In genomic region chr2:168143794-168144193, GRCm38 (mm10) we compare ENCODE assay signal across 20 mouse cellular contexts.
DNase-seq lines count a peak whose midpoint lies in the region; ATAC-seq lines count a peak whose summit lies in the region.
"Had no signal": no experiment of that assay in that cellular context is flagged by ENCODE, and none has a peak within 500 bp of the region (broad histone marks: within the 10 kb centered on the region; RNA-seq: fewer than 3 reads in every experiment).

No protein-coding gene starts in this region.

- DNase-seq in right cerebral cortex, postnatal 10 days (ENCODE audit: low spot score in 2 of 2): peak; percentile 48 to 67
- DNase-seq in right cerebral cortex, postnatal 25 days: no peak
- DNase-seq in mesoderm, embryonic 11.5 days (ENCODE audit: low read depth, low spot score): peak; percentile 51
- peak; percentile 46 for DNase-seq in retina, postnatal 1 day
- DNase-seq in spleen, postnatal 36 days (ENCODE audit: low spot score in 2 of 2): no peak
- DNase-seq in thymus, postnatal 4 days: no peak
- DNase-seq: heart, adult 11 months; heart, postnatal 4 days; kidney, postnatal 10 days; liver, embryonic 13.5 days; right cerebral cortex, postnatal 4 days; thymus, postnatal 25 days had no signal

- no peak overlapping the region for H3K4me3 ChIP-seq in forebrain, embryonic 15.5 days
- H3K4me3 ChIP-seq in forebrain, embryonic 16.5 days (replicated peaks; ENCODE audit: low read length): no peak overlapping the region
- H3K4me3 ChIP-seq: forebrain, embryonic 12.5 days; left cerebral cortex, adult 2 months; limb, embryonic 12.5 days; liver, embryonic 13.5 days; myocyte had no signal

- peaks cover 7% of the 10 kb centered on the region for H3K4me1 ChIP-seq in forebrain, embryonic 15.5 days
- no peaks in the 10 kb centered on the region for H3K4me1 ChIP-seq in forebrain, embryonic 16.5 days (replicated peaks; ENCODE audit: control insufficient read depth, insufficient read depth, low read length)

- ATAC-seq in forebrain, embryonic 15.5 days (replicated peaks): peak; percentile 41; the same call in 1 of the 2 replicates
- no peak for ATAC-seq in forebrain, embryonic 16.5 days
- ATAC-seq: intestine, postnatal 0 days; lung, postnatal 0 days had no signal

- no peaks in the 10 kb centered on the region for H3K27me3 ChIP-seq in forebrain, embryonic 15.5 days
- no peaks in the 10 kb centered on the region for H3K27me3 ChIP-seq in forebrain, embryonic 16.5 days (replicated peaks; ENCODE audit: control insufficient read depth, insufficient read depth, low read length)
- H3K27me3 ChIP-seq: forebrain, embryonic 12.5 days; limb, embryonic 12.5 days; liver, embryonic 13.5 days had no signal

- H3K4me2 ChIP-seq in forebrain, embryonic 15.5 days (replicated peaks): no peak overlapping the region
- no peak overlapping the region for H3K4me2 ChIP-seq in forebrain, embryonic 16.5 days (ENCODE audit: low read length)
- H3K4me2 ChIP-seq: forebrain, embryonic 12.5 days; limb, embryonic 12.5 days; liver, embryonic 13.5 days had no signal

- no peaks in the 10 kb centered on the region for H3K9me3 ChIP-seq in forebrain, embryonic 15.5 days
- no peaks in the 10 kb centered on the region for H3K9me3 ChIP-seq in forebrain, embryonic 16.5 days (ENCODE audit: control insufficient read depth, low read length)
- H3K9me3 ChIP-seq: forebrain, embryonic 12.5 days; limb, embryonic 12.5 days; liver, embryonic 13.5 days had no signal

- H3K36me3 ChIP-seq in forebrain, embryonic 15.5 days: no peaks in the 10 kb centered on the region
- H3K36me3 ChIP-seq in forebrain, embryonic 16.5 days (ENCODE audit: control insufficient read depth, insufficient read depth): no peaks in the 10 kb centered on the region
- H3K36me3 ChIP-seq: forebrain, embryonic 12.5 days; limb, embryonic 12.5 days; liver, embryonic 13.5 days had no signal

- H3K9ac ChIP-seq in forebrain, embryonic 15.5 days (replicated peaks): no peak overlapping the region
- no peak overlapping the region for H3K9ac ChIP-seq in forebrain, embryonic 16.5 days (replicated peaks; ENCODE audit: low read depth, low read length)
- H3K9ac ChIP-seq: forebrain, embryonic 12.5 days; limb, embryonic 12.5 days; liver, embryonic 13.5 days had no signal

- 26% methylated on average over 5 of the region's 5 CpGs for WGBS in forebrain, embryonic 15.5 days
- WGBS in forebrain, embryonic 16.5 days: 29% methylated on average over 5 of the region's 5 CpGs

- no peak overlapping the region; the same call in 1 of the 2 replicates for H3K27ac ChIP-seq in forebrain, embryonic 15.5 days (replicated peaks)
- no peak overlapping the region for H3K27ac ChIP-seq in forebrain, embryonic 16.5 days (ENCODE audit: low read length)
- H3K27ac ChIP-seq: forebrain, embryonic 12.5 days; left cerebral cortex, adult 2 months; liver, embryonic 13.5 days had no signal

Comparison
In these comparisons a context has a peak if more than half of its experiments do, and no peak if none do; other contexts are left out.
1. DNase-seq: peak in right cerebral cortex, postnatal 10 days (2 of 2), mesoderm, embryonic 11.5 days (single experiment) and retina, postnatal 1 day (single experiment); none in right cerebral cortex, postnatal 25 days (single experiment), spleen, postnatal 36 days (0 of 2) and thymus, postnatal 4 days (single experiment).